Mouse (Mus musculus): ENCODE data around the gene Olfr1359.

GRCm38 (mm10) chr13:21722373-21722925, 24.5 kb downstream of the Olfr1359 start:
- TF ChIP-seq CTCF (IDR thresholded peaks at IDR 0.05; ENCODE audit: low read depth, low read length) (no peak), POLR2A (IDR thresholded peaks at IDR 0.05; ENCODE audit: extremely low read depth, insufficient read depth, low read length) (no peak)

Measured in liver, adult 2 months (tissue).